Mouse (Mus musculus): ENCODE data around the gene Gm10961. TPM values are rescaled to one million over a fixed set of nuclear protein-coding genes. Genes with fewer than 3 reads are reported as not detected.

Gene Gm10961
- polyA plus RNA-seq, 1 experiment from 2014 or later, result not detected

DNA sequence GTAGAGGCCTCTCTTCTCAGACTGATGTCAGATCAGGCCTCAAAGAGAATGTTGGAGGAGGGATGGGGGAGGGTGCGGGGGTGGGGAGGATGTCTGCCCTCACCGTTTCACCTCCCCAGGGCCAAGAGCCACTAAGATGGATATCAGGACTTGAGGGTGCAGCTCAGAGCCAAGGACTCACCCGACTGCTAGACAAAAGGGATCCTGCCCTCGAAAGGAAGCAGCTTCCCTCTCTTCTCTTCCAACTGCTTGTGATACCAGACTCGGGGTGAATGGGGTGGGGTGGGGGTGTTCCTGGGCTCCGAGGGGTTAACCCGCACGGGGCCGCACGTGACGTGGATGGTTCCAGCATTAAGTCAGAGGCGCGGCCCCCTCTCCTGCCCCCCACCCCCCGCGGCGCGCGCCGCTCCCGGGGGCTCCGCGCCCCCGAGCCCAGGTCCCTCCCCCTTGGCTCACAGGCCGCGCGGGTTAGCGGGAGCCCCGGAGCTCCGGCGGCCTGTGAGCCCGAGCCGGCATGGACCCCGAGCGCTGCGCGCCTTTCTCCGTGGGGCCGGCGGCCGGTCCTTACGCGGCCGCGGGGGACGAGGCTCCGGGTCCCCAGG is 36.4 kb upstream of the Gm10961 start, which contains the start of gene Alx3:
Alx3 (plus strand) TSS at position 370 of the 602 bp plus-strand sequence.
- peak within 1 kb of the TSS; percentile 80 for H3K4me2 ChIP-seq
- 1% methylated on average over 30 of the region's 46 CpGs for WGBS (ENCODE audit: insufficient replicate concordance)
- peak within 1 kb of the TSS; percentile 34; the same call in 1 of the 2 replicates for H3K9ac ChIP-seq (ENCODE audit: low read depth, low read length)
- H3K4me1 ChIP-seq (ENCODE audit: control insufficient read depth, insufficient read depth, low read length), result peaks cover 11% of the 10 kb centered on the region
- H3K36me3 ChIP-seq (ENCODE audit: control insufficient read depth, insufficient read depth, low read length), result no peaks in the 10 kb centered on the region
- H3K27me3 ChIP-seq (ENCODE audit: control insufficient read depth, insufficient read depth, low read length), result peaks cover 80% of the 10 kb centered on the region
- 0 out of 2 replicates have a peak, but pooled peaks have one; percentile 43 for ATAC-seq (replicated peaks; ENCODE audit: insufficient number of reproducible peaks, low FRiP score, low TSS enrichment)
- no peaks in the 10 kb centered on the region for H3K9me3 ChIP-seq (replicated peaks; ENCODE audit: control insufficient read depth, low read length)
- peak within 1 kb of the TSS; percentile 46 for H3K4me3 ChIP-seq (ENCODE audit: low read depth, low read length)
- no peak within 1 kb of the TSS for H3K27ac ChIP-seq (ENCODE audit: low read depth, low read length)

DNA sequence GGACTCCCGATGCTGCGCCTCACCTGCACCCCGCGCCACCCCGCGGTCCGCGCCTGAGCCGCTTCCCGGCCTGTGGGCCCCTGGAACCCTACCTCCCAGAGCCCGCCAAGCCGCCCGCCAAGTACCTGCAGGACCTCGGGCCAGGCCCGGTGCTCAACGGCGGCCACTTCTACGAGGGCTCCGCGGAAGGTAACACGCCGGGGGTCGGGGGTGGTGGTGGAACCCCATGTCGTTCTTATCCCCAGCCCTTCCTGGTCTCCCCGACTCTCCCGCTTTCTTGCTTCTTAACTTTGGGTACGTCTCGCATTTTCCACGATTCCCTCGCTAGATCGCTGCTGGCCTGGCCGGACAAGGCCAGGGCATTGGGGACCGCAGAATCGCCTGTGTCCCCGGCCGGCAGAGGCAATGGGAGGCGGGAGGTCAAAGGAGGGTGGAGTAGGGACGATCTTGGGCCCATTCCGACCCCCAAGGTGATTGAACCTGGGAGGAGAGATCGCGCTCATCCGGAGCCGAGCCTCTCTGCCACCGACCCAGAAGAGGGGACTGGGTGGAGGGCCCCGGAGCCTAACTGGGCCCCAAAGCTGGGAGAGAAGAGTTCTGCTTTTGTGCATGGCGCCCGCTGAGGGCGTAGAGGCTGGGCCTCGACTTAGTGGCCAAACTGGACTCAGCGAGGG is 35.7 kb upstream of the Gm10961 start:
- ATAC-seq (replicated peaks; ENCODE audit: insufficient number of reproducible peaks, low FRiP score, low TSS enrichment), result no peak
- Histone ChIP-seq H3K4me2 (peak overlapping the region; percentile 80), H3K4me3 (ENCODE audit: low read depth, low read length) (peak overlapping the region; percentile 46), H3K36me3 (ENCODE audit: control insufficient read depth, insufficient read depth, low read length) (no peaks in the 10 kb centered on the region), H3K4me1 (ENCODE audit: control insufficient read depth, insufficient read depth, low read length) (peaks cover 16% of the 10 kb centered on the region), H3K27me3 (ENCODE audit: control insufficient read depth, insufficient read depth, low read length) (peaks cover 84% of the 10 kb centered on the region), H3K9ac (ENCODE audit: low read depth, low read length) (peak overlapping the region; percentile 34; the same call in 1 of the 2 replicates), H3K9me3 (replicated peaks; ENCODE audit: control insufficient read depth, low read length) (no peaks in the 10 kb centered on the region), H3K27ac (ENCODE audit: low read depth, low read length) (no peak overlapping the region)
- 1% methylated on average over 45 of the region's 50 CpGs for WGBS (ENCODE audit: insufficient replicate concordance)

DNA sequence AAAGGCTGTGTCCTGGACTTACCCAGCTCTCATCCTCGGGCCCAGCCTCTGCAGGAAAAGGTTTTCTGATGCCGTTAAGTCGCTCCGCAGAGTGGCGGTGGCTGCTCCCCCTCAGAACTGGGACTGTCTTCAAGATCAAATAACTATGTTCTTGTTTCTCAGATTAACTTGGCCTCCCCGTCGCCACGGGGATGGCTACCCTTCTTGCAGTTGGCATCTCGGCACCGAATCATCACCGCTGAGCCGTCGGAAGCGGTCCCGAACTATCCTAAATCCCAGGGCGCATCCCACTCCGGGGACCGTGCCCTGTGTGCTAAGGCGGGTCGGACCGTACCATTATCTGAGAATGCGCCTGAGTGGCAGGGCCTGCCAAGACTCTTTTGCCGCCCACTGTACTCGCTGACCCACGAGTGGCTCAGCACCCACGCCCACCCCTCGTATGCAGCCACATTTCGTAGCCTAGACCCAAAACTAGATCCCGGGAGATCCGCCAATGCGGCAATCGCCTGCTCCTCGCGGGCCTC is 35.1 kb upstream of the Gm10961 start:
- H3K9me3 ChIP-seq (replicated peaks; ENCODE audit: control insufficient read depth, low read length), result no peaks in the 10 kb centered on the region
- peak overlapping the region; percentile 46 for H3K4me3 ChIP-seq (ENCODE audit: low read depth, low read length)
- no peaks in the 10 kb centered on the region for H3K36me3 ChIP-seq (ENCODE audit: control insufficient read depth, insufficient read depth, low read length)
- peak overlapping the region; percentile 80 for H3K4me2 ChIP-seq
- no peak for ATAC-seq (replicated peaks; ENCODE audit: insufficient number of reproducible peaks, low FRiP score, low TSS enrichment)
- H3K27ac ChIP-seq (ENCODE audit: low read depth, low read length), result no peak overlapping the region
- H3K4me1 ChIP-seq (ENCODE audit: control insufficient read depth, insufficient read depth, low read length), result peaks cover 16% of the 10 kb centered on the region
- peaks cover 90% of the 10 kb centered on the region for H3K27me3 ChIP-seq (ENCODE audit: control insufficient read depth, insufficient read depth, low read length)
- WGBS (ENCODE audit: insufficient replicate concordance), result under 1% methylated on average over 34 of the region's 34 CpGs
- H3K9ac ChIP-seq (ENCODE audit: low read depth, low read length), result no peak overlapping the region

DNA sequence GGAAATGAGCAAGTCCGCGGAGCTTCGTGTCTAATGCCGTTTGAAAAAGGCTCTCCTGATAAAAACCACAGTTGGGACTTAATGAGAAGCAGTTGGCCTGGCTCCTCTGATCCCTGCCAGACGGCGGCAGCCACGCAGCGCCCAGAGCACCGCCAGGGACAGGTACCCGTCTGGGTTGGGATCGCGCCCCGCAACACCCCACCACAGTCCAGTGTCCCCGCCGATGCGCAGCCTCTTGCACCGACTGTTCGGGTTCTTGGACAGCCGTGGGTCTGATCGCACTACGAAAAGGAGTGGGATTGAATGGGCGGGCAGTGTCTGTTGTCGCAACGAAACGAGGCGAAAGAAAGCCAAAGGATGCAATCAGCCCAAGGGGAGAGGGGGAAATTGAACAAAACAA is 34.6 kb upstream of the Gm10961 start:
- no peak for ATAC-seq (replicated peaks; ENCODE audit: insufficient number of reproducible peaks, low FRiP score, low TSS enrichment)
- WGBS (ENCODE audit: insufficient replicate concordance), result 0% methylated on average over 26 of the region's 26 CpGs
- Histone ChIP-seq H3K27me3 (ENCODE audit: control insufficient read depth, insufficient read depth, low read length) (peaks cover 96% of the 10 kb centered on the region), H3K4me1 (ENCODE audit: control insufficient read depth, insufficient read depth, low read length) (peaks cover 16% of the 10 kb centered on the region), H3K27ac (ENCODE audit: low read depth, low read length) (no peak overlapping the region), H3K9me3 (replicated peaks; ENCODE audit: control insufficient read depth, low read length) (no peaks in the 10 kb centered on the region), H3K9ac (ENCODE audit: low read depth, low read length) (no peak overlapping the region), H3K4me2 (peak overlapping the region; percentile 32; the same call in 1 of the 2 replicates), H3K36me3 (ENCODE audit: control insufficient read depth, insufficient read depth, low read length) (no peaks in the 10 kb centered on the region), H3K4me3 (ENCODE audit: low read depth, low read length) (peak overlapping the region; percentile 5; the same call in 1 of the 2 replicates)

DNA sequence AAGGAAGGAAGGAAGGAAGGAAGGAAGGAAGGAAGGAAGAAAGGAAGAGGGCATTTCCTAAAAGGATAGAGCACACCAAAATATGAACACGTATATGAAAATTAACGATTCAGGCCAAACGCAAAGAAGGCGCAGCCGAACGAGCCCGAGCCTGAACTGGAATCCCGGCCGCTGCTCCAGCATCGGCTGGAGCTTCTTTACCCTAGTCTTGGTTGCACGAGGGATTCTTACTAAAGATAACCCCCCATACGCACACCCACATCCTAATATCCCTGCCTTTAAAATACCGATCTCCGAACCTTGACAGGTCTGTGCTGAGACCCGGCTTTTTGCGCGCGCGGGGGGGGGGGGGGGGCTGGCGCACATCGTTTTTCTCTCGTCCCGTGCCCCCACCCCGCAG is 34.0 kb upstream of the Gm10961 start:
- no peak overlapping the region for H3K4me2 ChIP-seq
- no peaks in the 10 kb centered on the region for H3K36me3 ChIP-seq (ENCODE audit: control insufficient read depth, insufficient read depth, low read length)
- no peak overlapping the region for H3K27ac ChIP-seq (ENCODE audit: low read depth, low read length)
- peaks cover 93% of the 10 kb centered on the region for H3K27me3 ChIP-seq (ENCODE audit: control insufficient read depth, insufficient read depth, low read length)
- no peak overlapping the region for H3K9ac ChIP-seq (ENCODE audit: low read depth, low read length)
- no peak for ATAC-seq (replicated peaks; ENCODE audit: insufficient number of reproducible peaks, low FRiP score, low TSS enrichment)
- H3K4me3 ChIP-seq (ENCODE audit: low read depth, low read length), result no peak overlapping the region
- peaks cover 16% of the 10 kb centered on the region for H3K4me1 ChIP-seq (ENCODE audit: control insufficient read depth, insufficient read depth, low read length)
- 1% methylated on average over 22 of the region's 24 CpGs for WGBS (ENCODE audit: insufficient replicate concordance)
- H3K9me3 ChIP-seq (replicated peaks; ENCODE audit: control insufficient read depth, low read length), result no peaks in the 10 kb centered on the region

DNA sequence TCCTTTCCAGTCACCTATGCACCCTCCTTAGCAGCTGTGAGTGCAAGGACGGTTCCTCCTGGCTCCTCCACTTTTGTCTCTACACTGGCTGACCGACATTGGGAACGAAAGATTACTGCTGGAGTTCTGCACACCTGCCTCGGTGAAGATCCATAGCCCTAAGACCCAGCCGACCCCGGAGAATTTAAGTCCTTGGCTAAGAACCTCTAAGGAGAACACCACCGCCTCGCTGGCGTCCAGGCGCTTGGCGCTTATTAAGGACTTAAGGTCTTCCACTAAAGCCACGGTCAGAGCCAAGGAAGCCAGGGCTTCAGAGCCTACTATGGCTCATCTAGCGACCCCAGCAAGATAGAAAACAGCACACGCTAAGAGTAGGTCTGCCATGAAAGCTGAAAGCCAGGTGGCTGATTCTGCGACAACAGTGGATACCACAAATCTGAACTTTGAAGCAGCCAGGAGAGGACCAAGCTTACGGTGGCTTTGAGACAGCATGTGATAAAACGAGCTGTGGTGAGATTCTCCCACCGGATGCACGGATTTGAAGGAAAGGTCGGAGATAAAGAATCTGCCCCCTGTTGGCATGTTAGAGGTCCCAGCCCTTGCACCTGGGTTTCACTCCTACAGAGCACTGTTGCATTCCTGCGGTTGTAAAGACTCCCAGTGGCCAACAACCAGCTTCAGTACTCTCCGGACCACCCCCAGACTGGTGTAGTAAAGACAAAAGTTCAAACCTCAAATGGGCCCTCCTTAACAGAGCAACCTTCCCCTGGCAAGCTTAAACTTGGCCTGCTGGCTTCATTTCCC is 33.3 kb upstream of the Gm10961 start:
- no peak overlapping the region for H3K4me2 ChIP-seq
- peaks cover 89% of the 10 kb centered on the region for H3K27me3 ChIP-seq (ENCODE audit: control insufficient read depth, insufficient read depth, low read length)
- no peak overlapping the region for H3K9ac ChIP-seq (ENCODE audit: low read depth, low read length)
- 4% methylated on average over 22 of the region's 22 CpGs for WGBS (ENCODE audit: insufficient replicate concordance)
- H3K36me3 ChIP-seq (ENCODE audit: control insufficient read depth, insufficient read depth, low read length), result no peaks in the 10 kb centered on the region
- ATAC-seq (replicated peaks; ENCODE audit: insufficient number of reproducible peaks, low FRiP score, low TSS enrichment), result no peak
- H3K4me1 ChIP-seq (ENCODE audit: control insufficient read depth, insufficient read depth, low read length), result peaks cover 16% of the 10 kb centered on the region
- no peak overlapping the region for H3K27ac ChIP-seq (ENCODE audit: low read depth, low read length)
- no peaks in the 10 kb centered on the region for H3K9me3 ChIP-seq (replicated peaks; ENCODE audit: control insufficient read depth, low read length)
- H3K4me3 ChIP-seq (ENCODE audit: low read depth, low read length), result no peak overlapping the region

DNA sequence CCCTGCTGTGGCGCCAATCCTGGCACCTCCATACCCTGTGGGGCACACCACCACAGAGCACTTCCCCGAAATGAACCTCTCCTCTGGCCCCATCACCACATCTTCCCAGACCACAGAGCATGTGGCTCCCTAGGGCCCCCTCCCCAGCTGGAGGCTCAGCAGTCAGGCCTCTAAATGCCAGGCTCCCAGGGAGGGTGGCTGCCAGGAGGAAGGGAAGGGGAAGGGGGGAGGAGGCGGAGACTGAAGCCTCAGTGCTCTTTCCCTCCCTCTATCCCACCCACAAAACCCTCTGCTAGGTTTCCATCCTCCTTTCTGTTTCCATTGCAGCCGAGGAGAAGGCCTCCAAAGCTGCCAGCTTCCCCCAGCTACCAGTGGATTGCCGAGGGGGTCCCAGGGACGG is 31.0 kb upstream of the Gm10961 start:
- WGBS (ENCODE audit: insufficient replicate concordance), result 29% methylated on average over 6 of the region's 6 CpGs
- Histone ChIP-seq H3K9ac (ENCODE audit: low read depth, low read length) (no peak overlapping the region), H3K4me3 (ENCODE audit: low read depth, low read length) (no peak overlapping the region), H3K36me3 (ENCODE audit: control insufficient read depth, insufficient read depth, low read length) (no peaks in the 10 kb centered on the region), H3K27me3 (ENCODE audit: control insufficient read depth, insufficient read depth, low read length) (peaks cover 78% of the 10 kb centered on the region), H3K4me1 (ENCODE audit: control insufficient read depth, insufficient read depth, low read length) (peaks cover 11% of the 10 kb centered on the region), H3K4me2 (no peak overlapping the region), H3K9me3 (replicated peaks; ENCODE audit: control insufficient read depth, low read length) (no peaks in the 10 kb centered on the region), H3K27ac (ENCODE audit: low read depth, low read length) (no peak overlapping the region)
- no peak for ATAC-seq (replicated peaks; ENCODE audit: insufficient number of reproducible peaks, low FRiP score, low TSS enrichment)

DNA sequence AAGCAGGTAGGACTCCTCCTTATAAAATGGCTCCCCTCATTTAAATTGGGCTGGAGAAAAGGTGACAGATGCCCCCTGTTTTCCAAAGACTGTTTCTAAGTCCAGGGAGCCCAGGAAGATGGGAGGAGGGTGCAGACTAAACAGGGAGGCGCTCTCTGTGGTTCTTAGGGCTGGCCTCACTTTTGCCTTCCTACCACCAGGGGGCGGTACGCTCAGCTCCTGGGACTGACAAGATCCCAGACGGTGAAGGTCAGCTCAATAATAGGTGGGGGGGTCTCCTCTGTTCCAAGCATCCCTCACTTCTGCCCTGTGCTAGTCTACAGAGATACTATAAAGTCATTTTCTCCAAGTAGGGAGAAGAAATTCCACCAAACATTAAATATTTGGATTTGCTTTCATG is 25.8 kb upstream of the Gm10961 start:
- 10% methylated on average over 4 of the region's 4 CpGs for WGBS (ENCODE audit: insufficient replicate concordance)
- Histone ChIP-seq H3K27ac (ENCODE audit: low read depth, low read length) (no peak overlapping the region), H3K27me3 (ENCODE audit: control insufficient read depth, insufficient read depth, low read length) (peaks cover 29% of the 10 kb centered on the region), H3K4me1 (ENCODE audit: control insufficient read depth, insufficient read depth, low read length) (peaks cover 3% of the 10 kb centered on the region; the same call in 1 of the 2 replicates), H3K4me3 (ENCODE audit: low read depth, low read length) (no peak overlapping the region), H3K36me3 (ENCODE audit: control insufficient read depth, insufficient read depth, low read length) (no peaks in the 10 kb centered on the region), H3K4me2 (no peak overlapping the region), H3K9me3 (replicated peaks; ENCODE audit: control insufficient read depth, low read length) (no peaks in the 10 kb centered on the region), H3K9ac (ENCODE audit: low read depth, low read length) (no peak overlapping the region)
- ATAC-seq (replicated peaks; ENCODE audit: insufficient number of reproducible peaks, low FRiP score, low TSS enrichment), result no peak
